Mouse (Mus musculus) cerebellum, adult 2 months (tissue): ENCODE data around the gene Bcan. TPM values are rescaled to one million over a fixed set of nuclear protein-coding genes. Genes with fewer than 3 reads are reported as not detected.

Experiments
- DNase-seq, 2 experiments: peaks; one replicate each; pipeline ENCODE4 v3.0.0; 2021
- H3K27ac ChIP-seq: fragments of 200-500 bp; 2 replicates; pipeline ENCODE4 v1.5.1; 2012; ENCODE audit warnings: low read length, control low read depth, inconsistent platforms; ENCODE audit not compliant: insufficient read depth
- H3K27me3 ChIP-seq: fragments of 200-500 bp; 2 replicates; pipeline ENCODE4 v1.6.1; 2012; ENCODE audit warnings: inconsistent platforms, mild to moderate bottlenecking, low read length, moderate library complexity; ENCODE audit not compliant: control insufficient read depth, insufficient read depth
- H3K4me1 ChIP-seq: fragments of 200-500 bp; 2 replicates; pipeline ENCODE4 v1.6.1; 2011; ENCODE audit warnings: low read length; ENCODE audit not compliant: control insufficient read depth, insufficient read depth
- H3K4me3 ChIP-seq: fragments of 200-500 bp; replicated peaks from 2 replicates; pipeline ENCODE3; 2011; ENCODE audit warnings: mild to moderate bottlenecking, low read depth, low read length, control low read depth; ENCODE audit not compliant: insufficient read depth
- CTCF ChIP-seq: fragments of 200-500 bp; IDR thresholded peaks from 2 replicates; pipeline ENCODE4 v1.5.1; 2011; ENCODE audit warnings: low read depth, mild to moderate bottlenecking, control low read depth, low read length, moderate library complexity, borderline replicate concordance; ENCODE audit not compliant: insufficient read depth
- POLR2A ChIP-seq: fragments of 200-500 bp; IDR thresholded peaks from 2 replicates; pipeline ENCODE4 v1.6.1; 2011; ENCODE audit warnings: low read length, control low read depth, borderline replicate concordance; ENCODE audit not compliant: insufficient read depth
- WGBS: fragments of 180-500 bp; shearing (Covaris S2); methylation state at CpG from one replicate; pipeline ENCODE4 v1.1.7; 2018; 5-methylcytosine and 5-hydroxymethylcytosine counted together
- polyA plus RNA-seq: library from polyadenylated mRNA; depleted of rRNA; stranded (reverse); fragments of >200 nt; gene quantifications from 2 replicates; pipeline ENCODE4 v1.2.3, GENCODE M21; 2012; rRNA removed

Bcan gene
- polyA plus RNA-seq: 357 and 400 TPM in 2 replicates

DNA sequence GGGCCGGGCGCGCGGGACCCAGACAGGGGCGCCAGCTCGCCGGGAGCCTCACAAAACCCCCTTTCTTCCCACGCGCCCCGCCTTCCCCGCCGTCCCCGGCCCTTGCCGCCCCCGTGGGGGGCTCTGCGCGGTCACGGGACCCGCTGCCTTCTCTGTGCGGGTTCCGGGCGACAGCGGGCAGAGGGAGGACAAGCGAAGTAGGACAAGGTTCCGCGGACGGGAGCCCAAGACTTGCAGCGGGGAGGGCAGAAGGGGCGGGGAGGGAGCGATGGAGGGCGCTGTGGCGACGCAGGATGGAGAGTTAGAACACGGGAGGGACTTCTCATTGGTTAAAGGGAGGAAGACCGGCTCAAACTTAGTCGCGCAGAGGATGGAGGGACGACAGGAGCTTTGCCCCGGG lies at the start of gene Bcan:
Bcan (minus strand) TSS at position 50 of the 400 bp plus-strand sequence.
- WGBS: under 1% methylated on average over 39 of the region's 39 CpGs
- Histone ChIP-seq H3K27me3 (peaks cover 4% of the 10 kb centered on the region; the same call in 1 of the 2 replicates), H3K27ac (peak within 1 kb of the TSS; percentile 57; the same call in 1 of the 2 replicates), H3K4me1 (no peaks in the 10 kb centered on the region; the same call in 1 of the 2 replicates), H3K4me3 (peak within 1 kb of the TSS; percentile 53)
- DNase-seq: peak; percentile 47 to 54
- TF ChIP-seq CTCF (no peak), POLR2A (no peak)

GRCm38 (mm10) chr3:88049532-88049931 lies 49.5 kb upstream of the Bcan start:
- TF ChIP-seq POLR2A (no peak), CTCF (no peak)
- H3K27me3 ChIP-seq: no peaks in the 10 kb centered on the region
- WGBS: 88% methylated on average over 3 of the region's 3 CpGs
- H3K27ac ChIP-seq: no peak overlapping the region
- H3K4me1 ChIP-seq: no peaks in the 10 kb centered on the region
- no peak for DNase-seq
- H3K4me3 ChIP-seq: no peak overlapping the region

GRCm38 (mm10) chr3:88042661-88043421 lies 42.8 kb upstream of the Bcan start, which contains the start of gene Gpatch4:
Gene Gpatch4, plus strand, starts transcription at chr3:88043108.
- peak; percentile 83 to 91 for DNase-seq
- H3K27ac ChIP-seq: 0 out of 2 replicates have a peak within 1 kb of the TSS, but pooled peaks have one; percentile 14
- H3K4me3 ChIP-seq: peak within 1 kb of the TSS; percentile 64
- no peaks in the 10 kb centered on the region; the same call in 1 of the 2 replicates for H3K27me3 ChIP-seq
- H3K4me1 ChIP-seq: no peaks in the 10 kb centered on the region
- TF ChIP-seq POLR2A: peak; percentile 53; the same call in 1 of the 2 replicates
- no peak for TF ChIP-seq CTCF
- WGBS: 11% methylated on average over 36 of the region's 36 CpGs

DNA sequence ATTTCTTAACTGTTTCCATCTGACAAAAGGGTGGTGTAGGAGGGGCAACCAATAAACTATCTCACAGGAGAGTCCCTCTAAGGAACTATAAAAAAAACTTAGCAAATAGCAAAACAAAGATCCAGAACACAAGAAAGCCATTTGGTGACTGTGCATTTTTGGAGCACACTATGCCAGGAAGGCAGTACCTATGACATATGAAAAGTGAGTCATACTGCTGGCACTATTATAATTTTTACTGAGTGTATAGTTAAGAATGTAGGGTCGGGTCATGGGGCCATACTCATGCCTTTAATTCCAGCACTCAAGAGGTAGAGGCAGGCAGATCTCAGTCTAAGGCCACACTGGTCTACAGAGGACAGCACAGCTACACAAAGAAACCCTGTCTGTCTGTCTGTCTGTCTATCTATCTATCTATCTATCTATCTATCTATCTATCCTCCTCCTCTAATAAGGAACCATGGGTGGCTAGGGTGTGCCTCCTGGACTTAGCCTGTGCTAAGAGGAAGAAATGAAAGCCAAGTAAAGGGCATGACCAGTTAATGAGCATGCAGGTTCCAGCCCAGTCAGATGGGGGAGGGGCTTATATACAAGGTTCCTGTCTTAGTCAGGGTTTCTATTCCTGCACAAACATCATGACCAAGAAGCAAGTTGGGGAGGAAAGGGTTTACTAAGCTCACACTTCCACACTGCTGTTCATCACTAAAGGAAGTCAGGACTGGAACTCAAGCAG lies 35.7 kb upstream of the Bcan start:
- H3K4me1 ChIP-seq: no peaks in the 10 kb centered on the region
- H3K4me3 ChIP-seq: no peak overlapping the region
- H3K27ac ChIP-seq: no peak overlapping the region
- WGBS: 62% methylated on average over 1 of the region's 1 CpGs
- TF ChIP-seq POLR2A: no peak
- TF ChIP-seq CTCF: no peak
- DNase-seq: no peak
- H3K27me3 ChIP-seq: no peaks in the 10 kb centered on the region; the same call in 1 of the 2 replicates

DNA sequence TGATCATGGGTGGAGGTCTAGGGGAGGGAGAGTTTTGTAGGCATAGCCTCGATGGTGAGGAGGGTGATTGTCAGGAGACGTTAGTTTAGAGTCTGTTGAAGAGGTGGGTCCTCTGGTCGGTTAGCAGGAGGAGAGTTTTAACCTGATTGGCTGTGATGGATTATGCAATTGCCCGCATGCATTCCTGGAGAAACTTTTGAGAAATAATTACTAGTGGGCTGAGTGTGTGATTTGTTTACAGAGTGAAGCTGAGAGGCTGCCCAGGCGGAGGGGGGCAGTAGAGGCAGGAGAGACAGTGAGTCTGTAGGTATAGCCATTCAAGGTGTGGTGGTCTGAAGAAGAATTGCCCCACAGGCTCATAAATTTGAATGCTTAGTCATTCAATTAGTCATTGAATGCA lies 33.5 kb upstream of the Bcan start:
- no peak for DNase-seq
- H3K27me3 ChIP-seq: no peaks in the 10 kb centered on the region; the same call in 1 of the 2 replicates
- 66% methylated on average over 5 of the region's 5 CpGs for WGBS
- H3K4me3 ChIP-seq: no peak overlapping the region
- no peak overlapping the region for H3K27ac ChIP-seq
- TF ChIP-seq POLR2A (no peak), CTCF (no peak)
- H3K4me1 ChIP-seq: no peaks in the 10 kb centered on the region

DNA sequence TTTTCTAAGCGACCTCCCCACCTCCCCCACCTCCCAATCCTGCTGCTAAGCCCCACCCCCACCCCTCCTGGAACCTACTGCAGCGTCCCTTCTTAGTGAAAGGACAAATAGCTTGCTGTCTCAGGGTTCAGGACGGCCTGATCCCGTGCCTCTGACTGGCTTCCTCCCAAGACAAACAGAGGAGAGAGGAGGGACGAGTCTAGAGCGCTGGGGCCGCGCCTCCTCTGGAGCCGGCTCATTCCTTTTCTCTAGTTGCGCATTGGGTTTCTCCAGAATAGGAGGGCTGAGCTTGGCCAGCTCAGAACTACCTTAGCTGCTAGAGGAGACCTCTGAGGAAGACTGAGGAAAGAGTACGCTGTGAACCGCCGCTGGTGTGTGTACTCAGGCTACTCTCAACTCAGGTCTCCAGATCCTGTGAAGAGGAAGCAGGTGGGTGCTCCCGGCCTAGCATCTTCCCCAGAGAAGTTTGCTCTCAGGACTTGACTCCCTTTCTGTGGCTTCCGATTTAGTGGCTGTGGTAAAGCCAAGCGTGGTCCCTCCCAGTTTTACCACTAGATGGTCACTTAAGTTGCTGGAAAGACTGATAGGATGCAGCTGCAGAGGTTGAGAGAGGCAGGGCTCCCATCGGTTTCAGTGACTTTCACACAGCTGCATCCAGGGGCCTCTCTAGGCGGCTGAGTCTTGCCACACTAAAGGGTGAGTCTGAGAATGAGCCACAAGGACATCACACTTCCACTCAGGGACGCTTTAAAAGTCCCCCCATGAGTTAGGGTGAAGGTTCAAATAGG lies 30.8 kb upstream of the Bcan start:
- Histone ChIP-seq H3K27ac (peak overlapping the region; percentile 72; the same call in 1 of the 2 replicates), H3K4me3 (peak overlapping the region; percentile 34)
- 21% methylated on average over 19 of the region's 19 CpGs for whole genome bisulfite sequencing

More for the DNA sequence above, 30.8 kb upstream of the Bcan start:
- DNase-seq: peak in 1 of 2 experiments; percentile 33
- TF ChIP-seq POLR2A (no peak), CTCF (no peak)
- no peaks in the 10 kb centered on the region; the same call in 1 of the 2 replicates for H3K27me3 ChIP-seq
- H3K4me1 ChIP-seq: no peaks in the 10 kb centered on the region
